In the genomic region with DNA sequence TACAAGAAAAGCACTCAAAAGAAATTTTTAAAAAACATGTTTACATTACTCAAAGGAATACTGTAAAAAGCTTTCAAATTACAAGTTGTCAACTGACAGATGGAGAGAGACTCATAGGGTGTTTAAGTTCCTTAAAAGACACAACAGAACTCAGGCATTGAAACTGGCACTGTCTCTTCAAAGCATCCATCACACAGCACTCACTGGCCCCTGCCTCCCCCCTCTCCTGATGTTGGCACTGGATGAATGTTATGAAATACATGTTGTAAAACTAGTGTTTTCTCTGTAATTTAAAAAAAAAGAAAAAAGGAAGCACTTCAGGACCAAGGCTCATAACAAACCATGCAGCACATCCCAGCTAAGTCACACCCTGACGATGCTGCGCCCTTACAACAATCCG, we compare ENCODE assay signal across 27 mouse cellular contexts.
DNase-seq lines count a peak whose midpoint lies in the region; ATAC-seq and TF ChIP-seq lines count a peak whose summit lies in the region.
"Had no signal": no experiment of that assay in that cellular context is flagged by ENCODE, and none has a peak within 500 bp of the region (broad histone marks: within the 10 kb centered on the region; RNA-seq: fewer than 3 reads in every experiment).

No protein-coding gene starts in this region.

- H3K36me3 ChIP-seq in lung, embryonic 14.5 days (ENCODE audit: insufficient read depth): no peaks in the 10 kb centered on the region
- H3K36me3 ChIP-seq: hindbrain, embryonic 13.5 days; limb, embryonic 10.5 days; liver, embryonic 15.5 days; neural tube, embryonic 13.5 days had no signal

- DNase-seq in adrenal gland, postnatal 10 days: peak; percentile 66
- DNase-seq in adrenal gland, adult 18-20 months (ENCODE audit: low spot score in 2 of 2): no peak
- DNase-seq in adrenal gland, postnatal 14 days: peak; percentile 76
- DNase-seq in lung, embryonic 14.5 days: peak; percentile 87
- peak; percentile 42 for DNase-seq in lung, postnatal 25 days (ENCODE audit: low spot score)
- DNase-seq in layer of hippocampus, adult 9-11 months: no peak
- no peak for DNase-seq in frontal cortex, postnatal 14 days (ENCODE audit: low spot score in 2 of 2)
- DNase-seq: cerebellum, adult 2 months; cerebellum, postnatal 25 days; gastrocnemius, postnatal 36 days; heart, postnatal 36 days; kidney, adult 18-20 months; kidney, postnatal 4 days; liver; midbrain, embryonic 14.5 days; right cerebral cortex, adult 18-20 months; right cerebral cortex, postnatal 4 days; thymus, adult 18-20 months; thymus, postnatal 4 days had no signal

- 44% methylated on average over 3 of the region's 3 CpGs for WGBS in lung, embryonic 14.5 days

- peak; percentile 88 for ATAC-seq in lung, embryonic 14.5 days (ENCODE audit: insufficient read depth)
- ATAC-seq in activated CD4-positive, CD25-positive, alpha-beta regulatory T cell, adult 4 months: no peak
- ATAC-seq: CD4-positive, CD25-positive, alpha-beta regulatory T cell, adult 4 months had no signal

- H3K9me3 ChIP-seq in lung, embryonic 14.5 days (ENCODE audit: low read depth, low read length): no peaks in the 10 kb centered on the region
- H3K9me3 ChIP-seq: hindbrain, embryonic 13.5 days; limb, embryonic 10.5 days; liver, embryonic 15.5 days; neural tube, embryonic 13.5 days had no signal

- no peaks in the 10 kb centered on the region for H3K27me3 ChIP-seq in lung, embryonic 14.5 days (ENCODE audit: insufficient read depth, low read length)
- H3K27me3 ChIP-seq: hindbrain, embryonic 13.5 days; liver, embryonic 15.5 days; megakaryocyte, embryonic 14.5 days; neural tube, embryonic 13.5 days had no signal

- no peak for TF ChIP-seq CTCF in lung, embryonic 14.5 days (IDR thresholded peaks at IDR 0.05; ENCODE audit: low read depth)

- no peak overlapping the region for H3K4me3 ChIP-seq in lung, embryonic 14.5 days (ENCODE audit: low read depth, low read length)
- H3K4me3 ChIP-seq: hindbrain, embryonic 13.5 days; limb, embryonic 10.5 days; liver, embryonic 15.5 days; megakaryocyte, embryonic 14.5 days; myocyte; neural tube, embryonic 13.5 days had no signal

- H3K9ac ChIP-seq in lung, embryonic 14.5 days: no peak overlapping the region
- H3K9ac ChIP-seq: hindbrain, embryonic 13.5 days; liver, embryonic 15.5 days; neural tube, embryonic 13.5 days had no signal

- no peak overlapping the region for H3K4me2 ChIP-seq in lung, embryonic 14.5 days
- H3K4me2 ChIP-seq: hindbrain, embryonic 13.5 days; liver, embryonic 15.5 days; neural tube, embryonic 13.5 days had no signal

- H3K4me1 ChIP-seq in lung, embryonic 14.5 days (ENCODE audit: insufficient read depth): peaks cover 10% of the 10 kb centered on the region; the same call in 1 of the 2 replicates

- no peak overlapping the region for H3K27ac ChIP-seq in lung, embryonic 14.5 days (ENCODE audit: low read depth)
- H3K27ac ChIP-seq: hindbrain, embryonic 13.5 days; limb, embryonic 10.5 days; liver, embryonic 15.5 days; neural tube, embryonic 13.5 days had no signal

Comparison
In these comparisons a context has a peak if more than half of its experiments do, and no peak if none do; other contexts are left out.
1. DNase-seq: peak in adrenal gland, postnatal 10 days (single experiment), adrenal gland, postnatal 14 days (single experiment), lung, embryonic 14.5 days (single experiment) and lung, postnatal 25 days (single experiment); none in adrenal gland, adult 18-20 months (0 of 2), layer of hippocampus, adult 9-11 months (single experiment) and frontal cortex, postnatal 14 days (0 of 2).